Mouse (Mus musculus) heart, adult 11 months (tissue): ENCODE measurements around the gene Ranbp3l.

Experiments used
- DNase-seq: peaks from one replicate; pipeline ENCODE4 v3.0.0; 2022

Ranbp3l gene

DNA sequence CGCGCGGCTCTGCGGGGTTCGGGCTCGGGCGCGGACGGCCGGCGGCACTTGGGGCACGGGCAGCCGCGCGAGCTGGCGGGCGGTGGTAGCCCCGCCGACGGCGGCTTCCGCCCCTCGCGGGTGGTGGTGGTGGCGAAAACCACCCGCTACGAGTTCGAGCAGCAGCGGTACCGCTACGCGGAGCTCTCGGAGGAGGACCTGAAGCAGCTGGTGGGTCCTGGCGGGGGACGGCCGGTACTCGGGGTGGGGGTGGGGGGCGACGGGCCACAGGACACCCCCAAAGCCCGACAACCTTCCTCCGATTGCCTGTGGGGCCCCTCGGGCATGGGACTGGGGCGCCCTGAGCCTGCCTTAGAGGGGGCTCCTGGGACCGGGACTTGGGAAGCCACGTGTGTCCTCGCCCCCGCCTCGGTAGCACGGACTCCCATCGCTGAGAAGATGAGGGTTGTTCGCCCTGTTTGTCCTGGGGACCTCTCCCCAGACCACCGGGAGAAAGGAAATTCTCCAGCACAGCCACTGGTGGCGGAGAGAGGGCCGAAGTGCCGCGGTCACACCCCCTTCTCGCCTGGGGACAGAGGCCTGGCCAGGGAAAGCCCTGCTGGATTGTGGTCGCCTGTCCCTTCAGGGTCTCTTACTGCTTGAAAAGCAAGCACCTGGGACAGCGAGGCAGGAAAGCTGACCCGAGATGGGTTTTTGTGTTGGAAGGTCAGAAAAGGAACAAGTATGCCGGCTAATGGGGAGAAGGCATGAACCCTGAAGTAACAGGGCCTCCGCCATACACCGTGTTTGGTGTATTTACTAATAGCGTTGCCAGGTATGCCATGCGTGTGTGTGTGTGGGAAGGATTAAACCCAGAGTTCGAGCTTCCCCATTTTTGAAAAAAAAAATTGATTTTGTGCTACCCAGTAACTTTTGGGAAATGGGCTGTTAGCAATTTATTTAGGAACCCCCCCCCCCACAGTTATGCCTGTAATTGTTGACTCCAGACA is 104.1 kb downstream of the Ranbp3l start:
- DNase-seq = peak; percentile 96

DNA sequence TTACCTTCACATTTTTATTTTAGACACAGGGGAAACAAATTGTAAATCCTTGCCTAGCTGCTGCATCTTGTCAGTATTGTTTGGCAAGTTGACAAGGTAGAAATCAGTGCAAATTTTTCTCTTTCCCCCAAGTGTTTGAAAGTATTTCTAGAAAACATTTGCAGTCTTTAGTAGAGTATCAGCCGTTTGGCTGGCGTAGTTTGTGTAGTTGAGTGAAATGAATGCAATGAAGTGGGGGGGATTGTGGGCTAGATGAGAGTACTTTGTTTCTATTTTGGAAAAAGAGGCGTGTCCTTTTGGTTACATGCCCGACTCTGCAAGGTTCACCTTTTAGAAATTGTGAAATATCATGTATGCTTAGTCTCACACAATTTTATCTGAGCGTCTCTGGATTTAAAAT is 104.9 kb downstream of the Ranbp3l start:
- DNase-seq = no peak

DNA sequence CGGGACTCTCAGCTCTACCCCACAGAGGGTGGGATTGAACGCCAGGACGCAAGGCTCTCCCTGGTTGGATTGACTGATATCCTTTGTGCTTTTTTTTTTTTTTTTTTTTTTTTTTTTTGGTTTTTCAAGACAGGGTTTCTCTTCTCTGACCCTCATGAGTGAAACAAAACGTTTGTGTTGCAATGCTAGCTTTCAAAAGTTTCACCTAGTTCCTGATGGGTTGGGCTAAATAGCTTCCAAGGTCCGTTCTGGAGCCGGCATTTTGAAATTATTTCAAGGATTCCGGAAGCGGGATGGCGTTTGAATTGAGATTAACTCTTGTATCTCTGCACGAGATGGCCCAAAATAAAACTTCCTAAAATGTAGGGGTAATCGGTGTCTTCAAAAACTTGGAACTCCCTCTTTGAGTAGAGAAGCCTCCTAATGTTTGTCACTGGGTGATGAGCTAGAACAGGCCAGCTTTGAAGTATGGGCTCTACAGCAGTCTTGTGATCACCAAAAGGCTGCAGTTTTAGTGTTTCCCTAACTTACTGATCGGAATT is 105.4 kb downstream of the Ranbp3l start:
- no peak for DNase-seq

DNA sequence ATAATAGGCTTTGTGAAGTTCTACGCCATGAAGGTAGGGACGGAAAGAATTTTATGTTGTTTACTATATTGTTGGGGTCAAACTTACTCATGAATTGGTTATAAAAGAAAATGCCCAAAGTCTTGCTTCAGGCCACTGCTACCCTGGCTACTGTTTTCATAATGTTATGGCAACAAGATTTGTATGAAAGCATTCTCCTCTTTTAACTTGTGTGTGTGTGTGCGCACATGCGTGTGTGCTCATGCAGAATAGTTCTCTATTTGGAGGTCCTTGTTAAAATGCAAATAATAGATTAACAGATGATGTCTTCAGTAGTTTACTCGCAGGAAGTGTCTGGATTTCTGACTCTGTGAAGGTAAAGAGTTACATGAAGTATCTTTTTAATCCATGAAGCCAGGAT is 105.9 kb downstream of the Ranbp3l start:
- DNase-seq = no peak

DNA sequence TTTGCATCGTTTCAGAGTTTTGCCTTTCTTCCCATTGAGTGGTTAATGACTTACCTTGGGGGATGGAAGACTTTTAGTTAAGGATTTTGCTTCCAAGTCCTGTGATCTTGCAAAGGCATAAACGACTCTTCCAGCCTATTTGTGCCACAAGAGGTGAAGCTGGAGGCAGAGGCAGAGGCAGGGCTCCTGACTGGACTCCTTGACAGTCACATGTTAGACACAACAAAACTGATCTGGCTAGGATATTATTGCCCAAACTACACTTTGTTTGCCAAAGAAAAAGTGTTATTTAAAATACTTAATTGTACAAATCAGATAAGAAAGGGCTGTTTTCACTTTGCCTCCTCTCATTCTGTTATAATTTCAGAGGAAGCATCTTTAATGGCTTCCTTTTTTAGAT is 106.4 kb downstream of the Ranbp3l start:
- no peak for DNase-seq

DNA sequence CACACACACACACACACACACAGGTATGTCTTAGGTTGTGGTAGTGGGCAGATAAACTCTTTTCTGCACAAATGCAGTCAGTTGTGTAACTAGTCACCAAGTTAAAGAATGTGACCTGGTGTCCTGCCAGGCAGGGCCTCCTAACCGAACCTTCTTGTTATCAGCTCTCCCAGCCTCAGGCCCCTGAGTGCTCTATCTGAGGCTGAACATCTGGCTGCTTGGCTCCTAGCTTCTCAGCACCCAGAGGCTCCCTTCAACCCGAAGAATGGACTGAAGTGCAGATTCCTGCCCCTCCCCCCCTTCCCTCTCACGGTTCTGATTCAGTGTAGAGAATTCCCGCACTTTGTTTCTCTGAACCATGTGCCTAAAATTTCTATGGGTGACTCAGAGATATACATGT is 106.9 kb downstream of the Ranbp3l start:
- peak; percentile 93 for DNase-seq

DNA sequence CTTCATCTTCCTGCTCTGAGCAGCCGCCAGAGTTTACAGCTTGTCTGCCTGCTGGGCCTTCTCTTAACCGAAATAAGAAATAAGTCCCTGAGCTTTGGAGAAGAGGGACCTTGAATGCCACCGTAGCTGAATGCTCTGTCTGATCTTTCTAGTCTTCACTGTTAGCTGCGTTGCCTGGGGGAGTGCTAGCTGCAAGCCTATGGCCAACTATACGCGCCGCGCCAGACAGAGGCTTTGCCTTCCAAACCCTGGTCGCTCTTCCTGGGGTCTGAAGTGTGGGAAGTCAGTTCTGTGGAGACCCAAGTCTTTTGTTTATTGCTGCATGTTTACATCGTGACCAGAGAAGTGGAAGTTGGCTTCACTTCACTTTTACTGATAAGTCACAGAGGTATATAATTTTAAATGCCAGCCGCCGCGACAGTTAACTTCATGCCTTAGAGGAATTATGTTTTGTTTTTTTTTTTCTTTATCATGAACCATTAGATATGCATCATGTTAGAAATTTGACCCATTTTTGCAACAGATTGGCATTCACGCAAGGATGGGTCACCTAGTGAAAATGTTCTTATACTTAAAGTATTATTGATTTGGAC is 108.0 kb downstream of the Ranbp3l start:
- DNase-seq = no peak

DNA sequence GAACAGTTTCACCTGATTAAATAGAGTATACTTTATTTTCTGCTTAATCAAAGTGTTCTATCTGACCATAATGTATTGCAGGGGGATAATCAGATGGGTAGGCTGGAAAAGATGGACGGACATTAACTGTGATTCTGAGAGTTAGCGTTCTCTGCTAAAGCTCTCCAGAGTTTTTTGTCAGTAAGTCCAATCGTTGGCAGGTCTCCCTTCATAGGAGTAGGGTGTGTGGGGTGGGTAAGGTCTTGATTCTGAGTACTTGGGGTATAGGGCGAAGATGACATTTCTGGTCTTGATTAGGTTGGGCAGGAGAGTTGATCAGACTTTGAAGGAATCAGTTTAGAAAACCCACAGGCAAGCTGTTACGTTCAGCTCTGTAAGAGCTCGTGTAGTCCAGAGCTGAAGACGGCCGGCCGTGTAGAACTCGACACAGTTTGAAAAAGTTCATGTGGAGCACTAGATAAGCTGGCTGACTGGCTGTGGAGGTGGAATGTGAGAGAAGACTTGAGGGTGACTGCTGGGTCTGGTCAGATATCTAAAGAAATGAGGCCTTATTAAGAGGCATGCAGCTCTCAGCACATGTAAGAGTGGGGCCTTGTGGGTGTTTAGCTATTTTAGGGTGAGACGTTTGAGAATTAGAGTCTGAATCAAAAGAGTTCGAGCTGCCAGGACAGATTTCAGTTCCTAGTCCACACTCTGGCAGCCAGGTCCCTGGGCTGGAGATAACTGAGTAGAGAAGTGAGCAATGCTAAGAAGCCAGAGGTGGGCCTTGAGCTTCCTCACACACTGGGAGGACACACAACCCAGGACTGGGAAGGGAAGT is 110.9 kb downstream of the Ranbp3l start:
- DNase-seq = peak; percentile 88

DNA sequence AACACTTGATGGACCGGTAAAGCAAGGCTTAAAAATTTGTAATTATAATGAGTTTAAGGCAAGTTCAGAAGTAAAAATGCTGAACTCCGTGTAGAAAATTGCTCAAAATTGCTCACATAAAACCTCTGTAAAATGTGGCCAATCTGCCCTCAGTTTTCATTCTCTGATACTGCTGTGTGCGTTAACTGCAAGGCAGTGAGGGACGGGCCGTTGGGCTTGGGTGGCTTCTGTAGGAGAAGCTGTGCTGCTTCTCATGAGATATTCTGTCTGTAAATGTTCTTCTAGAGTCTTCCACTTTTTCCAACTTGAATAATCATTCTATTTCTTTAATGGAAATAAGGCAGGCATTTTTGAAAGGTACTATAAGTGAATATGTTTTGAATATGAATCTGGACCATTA is 111.9 kb downstream of the Ranbp3l start:
- DNase-seq = no peak

DNA sequence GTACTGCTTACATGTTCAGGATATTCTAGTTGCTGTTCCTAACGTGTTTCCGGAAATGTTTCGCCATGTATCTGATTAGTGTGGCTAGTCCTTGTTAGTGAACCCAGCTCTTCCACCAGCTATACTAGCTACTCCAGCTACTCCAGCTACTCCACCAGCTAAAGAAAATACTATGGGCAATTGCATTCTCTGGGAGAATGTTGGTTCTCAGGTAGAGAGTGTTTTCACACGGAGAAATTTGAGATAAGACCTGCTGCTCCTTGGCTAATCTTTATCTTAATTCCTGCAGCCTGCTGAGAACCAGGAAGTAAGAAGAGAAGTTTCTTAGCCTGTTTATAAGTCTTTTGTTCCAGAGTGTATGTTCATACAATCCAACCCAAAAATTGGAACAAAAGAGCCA is 112.5 kb downstream of the Ranbp3l start:
- no peak for DNase-seq

DNA sequence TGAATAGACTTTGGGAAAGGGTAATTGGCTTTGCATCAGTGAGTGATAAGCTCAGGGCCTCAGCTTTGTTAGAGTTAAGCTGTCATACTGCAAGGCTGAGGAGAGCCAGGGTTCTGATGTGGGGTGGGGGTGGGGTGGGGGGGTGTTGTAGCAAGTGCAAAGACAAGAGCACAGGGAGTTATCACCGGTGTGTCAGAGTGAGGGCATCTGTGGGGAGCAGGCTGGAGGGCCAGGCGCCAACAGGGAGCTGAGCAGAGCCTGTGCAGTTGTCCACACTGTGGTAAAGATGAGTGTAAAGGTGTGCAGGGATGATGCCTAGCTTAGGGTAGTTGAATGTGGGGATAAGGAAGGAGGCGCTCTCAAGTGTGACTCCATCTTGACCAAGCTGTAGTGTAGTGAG is 113.5 kb downstream of the Ranbp3l start:
- peak; percentile 46 for DNase-seq

DNA sequence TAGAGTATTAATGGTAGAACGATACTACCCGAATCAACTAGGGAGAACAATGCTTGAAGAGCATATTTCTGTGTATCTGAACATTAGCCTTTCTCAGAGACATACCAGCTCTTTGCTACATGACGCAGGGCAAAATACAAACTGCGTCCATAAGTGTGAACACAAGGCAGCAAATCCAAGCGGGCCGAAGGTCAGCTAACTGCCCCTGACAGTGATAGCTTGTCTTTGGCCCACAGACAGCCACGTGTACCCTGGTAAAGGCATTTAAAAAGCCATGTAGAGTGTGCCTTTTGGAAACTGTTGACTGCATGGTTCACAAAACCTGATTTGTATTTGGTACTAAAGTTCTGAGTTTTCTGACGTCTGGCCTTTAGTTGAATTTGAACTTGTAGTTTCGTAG is 115.0 kb downstream of the Ranbp3l start:
- peak; percentile 88 for DNase-seq

DNA sequence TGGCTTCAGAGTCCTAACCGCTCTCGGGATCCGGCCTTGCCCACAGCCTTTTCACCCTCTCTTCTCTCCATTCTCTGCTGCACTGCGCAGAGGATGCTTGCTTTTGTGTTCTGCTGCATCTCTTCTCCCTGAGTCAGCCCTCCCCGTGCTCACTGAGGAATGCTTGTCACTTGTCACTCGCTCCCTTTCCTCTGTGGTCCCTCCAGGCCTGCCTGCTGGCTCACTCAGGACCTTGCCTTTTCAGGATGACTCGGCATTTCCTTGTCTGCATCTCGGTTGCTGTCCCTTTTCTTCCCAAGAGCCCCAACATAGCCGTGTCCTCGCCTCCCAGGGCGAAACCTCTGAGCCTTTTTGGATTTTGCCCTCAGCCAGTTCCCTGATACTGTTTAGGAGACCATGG is 119.1 kb downstream of the Ranbp3l start:
- peak; percentile 91 for DNase-seq

DNA sequence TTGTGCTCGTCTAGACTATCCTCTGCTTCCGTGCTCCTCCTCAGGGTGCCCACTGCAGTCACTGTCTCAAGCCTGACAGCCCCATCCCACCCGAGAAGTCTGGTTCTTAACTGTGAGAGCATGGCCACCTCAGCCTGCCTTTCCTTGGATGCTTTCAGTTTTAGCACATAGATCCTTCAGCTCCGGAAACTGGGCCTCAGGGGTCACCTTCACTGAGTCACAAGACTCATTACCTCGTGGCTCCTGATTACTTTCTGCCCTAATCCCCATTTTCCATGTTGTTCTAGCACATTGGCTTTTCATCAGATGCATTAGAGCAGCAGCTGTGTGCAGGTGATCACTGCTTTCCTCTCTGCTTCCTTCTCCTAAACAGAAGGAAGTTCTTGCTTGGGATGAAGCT is 119.7 kb downstream of the Ranbp3l start:
- peak; percentile 61 for DNase-seq

DNA sequence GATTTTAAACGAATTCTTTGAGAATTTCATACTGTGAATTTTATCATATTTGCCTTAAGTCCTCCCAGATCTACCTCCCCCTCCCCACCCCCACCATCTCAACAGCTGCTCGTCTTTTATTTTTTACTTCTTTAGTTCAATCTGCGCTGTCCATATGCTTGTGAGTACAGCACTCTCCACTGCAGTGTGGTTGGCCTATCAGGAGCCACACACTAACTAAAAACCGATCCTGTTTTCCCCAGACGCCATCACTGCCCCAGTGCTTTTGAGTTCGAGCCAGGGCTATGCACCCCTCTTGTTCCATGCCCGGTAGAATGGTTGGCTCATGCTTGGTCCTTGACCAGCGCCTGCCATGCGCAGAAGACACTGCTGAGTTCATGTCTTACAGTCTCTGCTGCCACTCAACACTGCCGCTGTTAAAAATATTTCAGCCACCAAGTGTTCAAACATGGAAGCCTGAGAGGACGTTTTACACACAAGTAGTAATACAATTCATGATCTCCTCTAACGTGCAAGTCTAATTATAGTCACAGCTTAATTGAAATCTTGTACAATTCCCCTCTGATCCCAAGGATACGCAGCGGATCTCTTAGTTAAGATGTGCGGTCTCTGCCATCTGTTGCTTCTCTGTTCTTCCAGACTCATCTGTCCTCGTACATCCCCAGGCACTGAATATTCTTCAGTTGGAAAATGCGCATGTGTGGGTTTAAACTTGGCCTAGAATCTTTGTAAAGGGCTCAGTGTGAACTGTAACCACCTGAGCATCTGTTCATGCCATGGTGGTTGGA is 120.3 kb downstream of the Ranbp3l start:
- DNase-seq = peak; percentile 73

DNA sequence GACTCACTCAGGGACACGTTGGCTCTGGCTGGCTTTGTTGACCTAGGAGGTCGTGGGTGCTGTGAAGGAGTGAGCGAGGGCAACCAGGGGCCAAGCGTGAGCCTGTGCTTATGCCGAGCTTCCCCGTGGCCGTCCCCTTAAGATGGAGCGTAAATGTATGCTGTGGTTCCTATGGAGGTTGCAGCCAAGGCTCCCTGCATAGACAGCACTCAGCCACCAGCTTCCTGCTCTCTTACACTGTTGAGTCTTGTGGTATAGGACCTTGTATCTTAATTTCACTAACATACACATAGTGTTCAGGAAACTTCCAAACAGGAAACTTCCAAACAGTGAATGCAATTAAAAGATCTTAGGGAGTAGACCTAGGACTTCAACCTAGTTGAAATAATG is 120.9 kb downstream of the Ranbp3l start:
- DNase-seq = peak; percentile 71

DNA sequence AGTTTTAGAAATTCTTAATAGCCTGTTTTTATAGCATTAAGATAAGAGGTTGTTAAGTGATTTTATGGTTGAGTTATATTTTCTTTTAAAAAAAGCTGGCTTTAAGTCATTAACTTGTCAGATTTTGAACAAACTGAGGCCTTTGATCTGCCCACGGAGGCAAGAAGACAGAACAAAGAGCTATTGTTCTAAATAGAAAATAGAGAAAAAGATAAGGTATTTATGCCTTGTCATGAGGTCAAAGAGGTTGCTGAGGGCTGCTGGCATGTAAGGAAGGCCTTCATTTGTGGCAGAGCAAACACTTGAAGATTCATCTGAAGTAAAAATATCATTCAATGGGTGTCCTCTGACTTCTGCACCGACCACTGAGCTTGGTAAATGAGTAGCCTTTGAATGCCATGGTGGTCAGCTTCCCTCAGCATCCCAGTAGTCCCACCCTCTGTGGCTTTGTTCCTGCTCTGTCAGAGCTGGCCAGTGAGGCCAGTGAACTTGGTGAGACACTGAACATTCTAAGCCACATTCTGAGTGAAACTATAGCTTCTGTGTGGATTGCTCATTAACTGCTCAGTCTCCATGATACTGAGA is 121.5 kb downstream of the Ranbp3l start:
- peak; percentile 48 for DNase-seq

DNA sequence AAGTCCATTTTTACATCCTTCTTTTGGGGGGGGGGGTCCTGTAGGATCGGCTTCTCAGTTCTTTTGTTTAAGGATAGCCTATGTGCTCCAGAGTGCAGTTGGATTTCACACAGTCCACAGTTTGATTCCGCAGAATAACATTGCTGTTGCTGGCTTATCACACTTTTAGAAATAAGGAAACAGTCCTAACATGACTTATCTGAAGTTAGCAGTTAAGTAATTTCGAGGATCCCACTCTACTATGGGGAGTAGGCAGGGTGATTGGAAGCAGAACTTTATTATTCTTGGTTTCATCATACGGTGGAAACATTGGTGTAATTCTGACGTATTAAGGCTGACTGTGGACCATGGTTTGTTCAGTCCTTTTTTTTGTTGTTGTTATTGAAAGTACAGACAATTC is 122.9 kb downstream of the Ranbp3l start:
- DNase-seq = peak; percentile 37

DNA sequence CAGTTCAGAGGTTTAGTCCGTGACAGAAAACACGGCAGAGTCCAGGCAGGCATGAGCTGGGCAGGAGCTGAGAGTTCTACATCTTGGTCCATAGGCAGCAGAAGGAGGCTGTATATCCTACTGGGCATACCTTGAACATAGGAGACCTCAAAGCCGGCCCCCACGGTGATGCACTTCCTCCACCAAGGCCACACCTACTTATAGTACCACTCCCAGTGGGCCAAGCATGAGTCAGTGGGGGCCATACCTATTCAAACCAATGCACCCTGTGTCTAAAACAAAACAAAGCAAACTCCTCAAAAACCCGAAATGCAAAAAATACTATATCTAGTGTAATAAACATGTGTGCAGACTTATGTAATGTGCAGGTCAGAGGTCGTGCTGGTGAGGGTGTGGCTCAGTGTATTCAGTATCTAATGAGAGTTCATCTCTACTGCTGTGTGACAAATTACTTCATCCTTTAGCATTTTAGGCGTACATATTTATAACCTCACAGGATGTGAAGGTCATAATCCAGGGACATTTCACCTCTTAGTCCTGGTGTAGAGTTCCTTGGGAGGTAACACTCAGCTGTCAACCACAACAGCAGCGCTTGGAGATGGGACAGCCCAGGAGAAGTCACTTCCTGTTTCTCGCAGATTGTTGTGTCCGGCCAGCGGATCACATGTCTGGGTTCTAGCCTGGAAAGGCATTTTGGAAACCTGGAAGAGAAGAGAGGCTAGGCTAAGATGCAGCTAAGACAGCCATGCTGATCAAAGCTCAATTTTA is 126.0 kb downstream of the Ranbp3l start:
- peak; percentile 85 for DNase-seq

DNA sequence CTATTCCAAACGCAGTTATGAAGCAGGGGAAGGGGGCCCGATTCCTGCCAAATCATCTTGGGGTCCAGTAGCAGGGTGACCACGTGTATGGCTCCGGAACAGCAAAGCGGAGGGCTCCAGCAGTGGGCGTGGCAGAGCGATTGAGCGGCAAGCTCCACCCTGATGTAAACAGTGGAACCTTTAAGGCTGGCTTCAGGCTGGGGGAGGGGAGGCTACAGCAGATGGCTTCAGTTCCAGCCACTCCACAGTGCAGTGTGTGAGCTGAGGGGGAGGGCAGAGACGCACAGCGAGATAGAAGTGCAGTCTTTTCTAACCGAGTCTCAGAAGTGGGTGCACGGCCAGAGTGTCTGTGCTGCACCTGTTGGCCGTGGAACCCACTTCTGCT is 126.6 kb downstream of the Ranbp3l start:
- peak; percentile 88 for DNase-seq

DNA sequence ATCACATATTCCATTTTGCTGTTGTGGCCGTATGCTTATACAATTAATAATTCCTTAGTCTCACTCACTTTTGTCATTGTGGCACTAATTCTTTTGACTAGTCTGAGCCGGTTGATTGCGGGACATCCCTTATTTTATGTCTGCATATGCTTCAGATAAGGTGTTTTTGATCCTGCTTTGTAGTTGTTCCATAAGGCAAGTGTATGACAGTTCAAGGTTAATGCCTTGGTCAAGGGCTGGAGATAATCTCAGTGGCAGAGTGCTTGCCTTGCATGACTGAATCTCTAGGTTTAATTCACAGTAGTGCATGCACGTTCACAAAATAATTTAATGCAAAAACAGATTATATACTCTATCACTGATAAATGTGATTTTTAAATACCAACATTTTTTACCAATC is 129.1 kb downstream of the Ranbp3l start:
- peak; percentile 18 for DNase-seq
